Mouse (Mus musculus): Measurements from ENCODE around the gene Sapcd1. TPM values are rescaled to one million over a fixed set of nuclear protein-coding genes. Genes with fewer than 3 reads are reported as not detected.

Sapcd1 gene
- polyA plus RNA-seq, 1 experiment from 2014 or later, result 7.4 TPM

DNA sequence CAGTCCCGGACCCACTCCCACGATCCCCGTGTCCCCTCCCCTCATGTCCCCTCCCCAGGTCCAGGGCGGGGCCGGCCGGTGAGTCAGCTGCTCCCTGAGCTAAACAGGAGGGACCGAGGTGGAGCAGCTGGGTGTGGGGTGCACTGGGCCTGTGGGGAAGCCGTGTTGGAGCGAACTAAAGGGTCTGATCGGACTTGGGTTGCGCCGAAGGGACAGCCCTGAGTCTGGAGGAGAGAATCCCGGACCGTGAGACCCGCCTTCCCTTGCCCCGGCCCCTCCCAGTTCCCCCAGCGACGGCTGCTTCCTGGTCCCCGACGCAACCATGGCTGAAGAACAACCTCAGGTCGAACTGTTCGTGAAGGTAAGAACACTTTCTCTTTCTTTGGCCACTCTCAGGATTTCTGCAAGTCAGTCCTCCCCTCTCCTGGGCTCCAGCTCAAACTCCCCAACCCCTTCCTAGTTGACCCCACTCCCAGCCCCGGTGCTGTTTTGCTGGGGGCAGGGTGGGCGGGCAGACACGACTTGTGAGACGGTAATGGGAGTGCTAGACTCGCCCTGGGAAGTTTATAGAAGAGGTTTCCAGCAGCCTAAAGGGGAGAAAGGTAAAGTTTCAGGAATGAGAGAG, 22.4 kb upstream of the Sapcd1 start:
- peak overlapping the region; percentile 85 for H3K9ac ChIP-seq
- under 1% methylated on average over 27 of the region's 27 CpGs for WGBS
- peaks cover 62% of the 10 kb centered on the region for H3K4me1 ChIP-seq
- no peak for ATAC-seq (ENCODE audit: low FRiP score)
- H3K4me3 ChIP-seq (replicated peaks), result peak overlapping the region; percentile 46
- peaks cover 27% of the 10 kb centered on the region for H3K36me3 ChIP-seq (replicated peaks)
- H3K27me3 ChIP-seq, result no peaks in the 10 kb centered on the region
- H3K4me2 ChIP-seq, result peak overlapping the region; percentile 78
- peak overlapping the region; percentile 96 for H3K27ac ChIP-seq
- H3K9me3 ChIP-seq, result no peaks in the 10 kb centered on the region

DNA sequence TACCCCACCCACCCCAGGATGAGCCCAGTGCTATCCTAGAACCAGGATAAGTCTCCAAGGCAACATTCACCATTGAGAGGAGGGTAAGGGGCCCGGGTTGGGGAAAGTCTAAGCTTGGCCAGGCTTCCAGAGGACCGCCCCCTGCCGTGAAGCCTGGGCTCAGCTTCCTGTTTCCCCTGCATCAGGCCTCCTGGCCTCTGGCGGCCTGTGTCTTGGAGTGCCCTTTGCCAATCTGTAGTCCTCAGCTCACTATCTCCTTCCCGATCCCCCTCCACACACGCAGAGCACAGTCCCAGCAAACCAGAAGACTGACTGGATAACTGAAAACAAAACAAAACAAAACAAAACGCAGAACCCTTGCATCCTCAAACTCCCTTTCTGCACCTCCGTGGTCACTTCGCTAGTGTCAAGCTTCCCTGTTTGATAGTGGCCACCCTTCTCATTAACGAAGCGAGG, 21.8 kb upstream of the Sapcd1 start, which contains the start of gene Clic1:
Gene Clic1, plus strand, starts transcription at position 406 of the 456 bp plus-strand sequence.
- H3K4me2 ChIP-seq, result peak within 1 kb of the TSS; percentile 78
- no peaks in the 10 kb centered on the region for H3K9me3 ChIP-seq
- peaks cover 22% of the 10 kb centered on the region for H3K36me3 ChIP-seq (replicated peaks)
- WGBS, result 3% methylated on average over 11 of the region's 11 CpGs
- H3K27me3 ChIP-seq, result no peaks in the 10 kb centered on the region
- peaks cover 65% of the 10 kb centered on the region for H3K4me1 ChIP-seq
- peak within 1 kb of the TSS; percentile 85 for H3K9ac ChIP-seq
- peak within 1 kb of the TSS; percentile 96 for H3K27ac ChIP-seq
- peak within 1 kb of the TSS; percentile 46 for H3K4me3 ChIP-seq (replicated peaks)
- ATAC-seq (ENCODE audit: low FRiP score), result 0 out of 2 replicates have a peak, but pooled peaks have one; percentile 2

DNA sequence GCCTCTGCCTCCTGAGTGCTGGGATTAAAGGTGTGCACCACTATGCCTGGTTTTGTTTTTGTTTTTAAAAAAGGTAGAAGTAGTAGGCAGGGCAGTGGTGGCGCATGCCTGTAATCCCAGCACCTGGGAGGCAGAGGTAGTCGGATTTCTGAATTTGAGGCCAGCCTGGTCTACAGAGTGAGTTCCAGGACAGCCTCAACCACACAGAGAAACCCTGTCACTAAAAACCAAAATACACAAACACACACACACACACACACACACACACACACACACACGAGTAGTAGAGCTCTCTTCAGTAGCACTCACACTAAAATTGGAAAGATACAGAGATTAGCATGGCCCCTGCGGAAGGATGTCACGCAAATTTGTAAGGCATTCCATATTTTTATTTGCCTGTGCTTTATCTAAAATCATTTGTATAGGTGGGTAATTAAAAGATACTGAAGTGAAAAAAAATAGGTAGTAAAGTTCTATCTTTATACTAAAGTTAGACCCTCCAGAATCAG, 21.2 kb upstream of the Sapcd1 start:
- H3K9ac ChIP-seq, result no peak overlapping the region
- H3K9me3 ChIP-seq, result no peaks in the 10 kb centered on the region
- WGBS, result 81% methylated on average over 5 of the region's 5 CpGs
- peaks cover 16% of the 10 kb centered on the region for H3K36me3 ChIP-seq (replicated peaks)
- H3K4me2 ChIP-seq, result peak overlapping the region; percentile 78
- H3K4me3 ChIP-seq (replicated peaks), result no peak overlapping the region
- peaks cover 65% of the 10 kb centered on the region for H3K4me1 ChIP-seq
- H3K27ac ChIP-seq, result peak overlapping the region; percentile 96
- ATAC-seq (ENCODE audit: low FRiP score), result no peak
- H3K27me3 ChIP-seq, result no peaks in the 10 kb centered on the region

DNA sequence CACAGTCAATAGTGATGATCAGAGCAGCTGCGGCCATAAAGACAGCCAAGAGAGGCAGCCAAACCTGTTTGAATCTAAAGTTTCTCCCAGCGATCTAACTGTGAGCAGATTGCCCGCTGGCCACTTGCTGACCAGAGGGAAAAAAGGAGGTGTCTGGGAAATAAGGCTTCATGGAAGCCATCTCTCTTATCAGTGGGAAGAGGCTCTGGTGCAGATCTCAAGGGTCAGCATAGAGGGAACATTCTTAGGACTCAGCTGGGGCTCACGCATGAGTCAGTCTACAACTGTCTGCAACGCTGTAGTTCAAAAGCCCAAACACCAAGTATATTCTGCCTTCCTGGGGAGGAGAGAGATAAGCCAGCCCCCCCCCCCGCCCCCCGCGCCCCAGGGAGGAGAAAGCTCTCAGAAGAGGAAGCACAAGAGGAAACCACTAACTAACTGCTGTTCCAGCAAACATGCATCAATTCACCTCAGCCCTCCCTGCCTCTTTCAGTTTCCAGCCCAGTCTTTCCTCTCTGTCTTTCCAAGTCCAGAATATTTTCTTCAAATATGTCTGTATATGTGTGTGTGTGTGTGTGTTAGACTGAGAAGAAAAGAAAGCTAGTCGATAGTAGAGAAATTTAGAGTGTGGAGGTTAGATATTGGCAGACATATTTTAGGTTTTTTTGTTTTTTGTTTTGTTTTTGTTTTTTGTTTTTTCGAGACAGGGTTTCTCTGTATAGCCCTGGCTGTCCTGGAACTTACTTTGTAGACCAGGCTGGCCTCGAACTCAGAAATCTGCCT, 20.5 kb upstream of the Sapcd1 start:
- ATAC-seq (ENCODE audit: low FRiP score), result no peak
- Histone ChIP-seq H3K9me3 (no peaks in the 10 kb centered on the region), H3K27ac (peak overlapping the region; percentile 53; the same call in 1 of the 2 replicates), H3K36me3 (replicated peaks) (peaks cover 10% of the 10 kb centered on the region), H3K4me3 (replicated peaks) (no peak overlapping the region), H3K4me2 (no peak overlapping the region; the same call in 1 of the 2 replicates), H3K27me3 (no peaks in the 10 kb centered on the region), H3K9ac (no peak overlapping the region), H3K4me1 (peaks cover 65% of the 10 kb centered on the region)
- WGBS, result 48% methylated on average over 11 of the region's 11 CpGs

DNA sequence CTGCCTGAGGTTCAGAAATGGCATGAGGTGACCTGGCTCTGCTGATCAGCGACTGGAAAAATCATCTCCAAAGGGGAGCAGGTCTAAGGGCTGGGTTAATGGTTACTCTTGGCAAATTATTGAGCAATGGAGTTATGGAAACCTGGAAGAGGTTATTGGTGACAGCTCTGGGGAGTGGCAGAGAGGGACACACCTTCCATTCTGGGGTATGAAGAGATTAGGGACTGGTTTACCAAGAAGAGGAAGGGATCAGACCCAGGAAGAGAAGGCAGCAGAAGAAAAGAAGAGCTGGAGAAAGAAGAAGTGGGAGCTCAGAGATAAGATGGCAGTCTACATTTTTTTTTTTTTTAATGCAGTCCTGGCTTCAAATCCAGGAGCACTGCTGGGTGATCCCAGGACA, 19.9 kb upstream of the Sapcd1 start:
- peaks cover 61% of the 10 kb centered on the region for H3K4me1 ChIP-seq
- no peaks in the 10 kb centered on the region for H3K9me3 ChIP-seq
- WGBS, result 59% methylated on average over 1 of the region's 1 CpGs
- no peak overlapping the region for H3K4me3 ChIP-seq (replicated peaks)
- H3K4me2 ChIP-seq, result no peak overlapping the region
- H3K27ac ChIP-seq, result peak overlapping the region; percentile 53; the same call in 1 of the 2 replicates
- ATAC-seq (ENCODE audit: low FRiP score), result no peak
- H3K36me3 ChIP-seq (replicated peaks), result peaks cover 4% of the 10 kb centered on the region
- H3K27me3 ChIP-seq, result no peaks in the 10 kb centered on the region
- no peak overlapping the region for H3K9ac ChIP-seq

DNA sequence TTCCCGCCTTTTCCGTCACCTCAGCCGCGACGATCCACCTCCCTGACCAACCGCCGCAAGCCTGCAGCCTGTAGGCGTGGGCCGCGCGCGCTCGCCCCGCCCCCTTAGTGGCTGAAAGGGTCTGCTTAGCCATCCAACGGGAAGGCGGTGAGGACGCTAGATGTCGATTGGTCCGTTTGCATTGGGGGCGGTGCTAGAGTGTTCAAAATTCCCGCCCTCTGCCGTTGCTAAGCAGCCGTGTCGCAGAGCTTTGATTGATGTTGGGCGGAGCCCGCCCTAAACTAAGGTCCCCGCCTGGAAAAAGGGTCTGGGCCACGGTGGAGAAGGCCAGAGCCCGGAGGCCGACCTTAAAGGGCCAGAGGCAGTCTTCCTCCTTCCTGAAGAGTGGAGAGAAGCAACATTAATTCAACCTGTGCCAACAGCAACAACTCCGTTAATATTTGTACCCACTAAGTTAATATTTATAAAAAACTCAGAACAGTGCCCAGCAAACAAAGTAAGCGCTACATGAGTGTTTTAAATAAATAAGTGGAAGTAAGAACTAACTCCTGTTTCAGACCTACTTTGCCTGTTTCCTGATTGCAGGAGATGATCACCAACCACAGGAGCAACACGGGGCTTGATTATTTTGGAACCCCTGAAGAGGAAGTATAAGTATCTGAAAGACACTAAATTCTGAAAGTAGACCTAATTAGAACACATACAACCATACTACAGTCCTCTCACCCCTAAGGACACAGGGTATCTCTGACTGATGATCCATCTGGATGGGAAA, 19.1 kb upstream of the Sapcd1 start, which contains the start of gene Msh5:
Gene Msh5, minus strand, starts transcription at position 65 of the 775 bp plus-strand sequence.
- no peaks in the 10 kb centered on the region for H3K36me3 ChIP-seq (replicated peaks)
- H3K4me2 ChIP-seq, result peak within 1 kb of the TSS; percentile 93
- WGBS, result 3% methylated on average over 33 of the region's 33 CpGs
- no peaks in the 10 kb centered on the region for H3K27me3 ChIP-seq
- H3K27ac ChIP-seq, result peak within 1 kb of the TSS; percentile 90
- H3K9me3 ChIP-seq, result no peaks in the 10 kb centered on the region
- H3K9ac ChIP-seq, result peak within 1 kb of the TSS; percentile 88
- ATAC-seq (ENCODE audit: low FRiP score), result peak; percentile 97
- peaks cover 53% of the 10 kb centered on the region for H3K4me1 ChIP-seq
- H3K4me3 ChIP-seq (replicated peaks), result peak within 1 kb of the TSS; percentile 54

DNA sequence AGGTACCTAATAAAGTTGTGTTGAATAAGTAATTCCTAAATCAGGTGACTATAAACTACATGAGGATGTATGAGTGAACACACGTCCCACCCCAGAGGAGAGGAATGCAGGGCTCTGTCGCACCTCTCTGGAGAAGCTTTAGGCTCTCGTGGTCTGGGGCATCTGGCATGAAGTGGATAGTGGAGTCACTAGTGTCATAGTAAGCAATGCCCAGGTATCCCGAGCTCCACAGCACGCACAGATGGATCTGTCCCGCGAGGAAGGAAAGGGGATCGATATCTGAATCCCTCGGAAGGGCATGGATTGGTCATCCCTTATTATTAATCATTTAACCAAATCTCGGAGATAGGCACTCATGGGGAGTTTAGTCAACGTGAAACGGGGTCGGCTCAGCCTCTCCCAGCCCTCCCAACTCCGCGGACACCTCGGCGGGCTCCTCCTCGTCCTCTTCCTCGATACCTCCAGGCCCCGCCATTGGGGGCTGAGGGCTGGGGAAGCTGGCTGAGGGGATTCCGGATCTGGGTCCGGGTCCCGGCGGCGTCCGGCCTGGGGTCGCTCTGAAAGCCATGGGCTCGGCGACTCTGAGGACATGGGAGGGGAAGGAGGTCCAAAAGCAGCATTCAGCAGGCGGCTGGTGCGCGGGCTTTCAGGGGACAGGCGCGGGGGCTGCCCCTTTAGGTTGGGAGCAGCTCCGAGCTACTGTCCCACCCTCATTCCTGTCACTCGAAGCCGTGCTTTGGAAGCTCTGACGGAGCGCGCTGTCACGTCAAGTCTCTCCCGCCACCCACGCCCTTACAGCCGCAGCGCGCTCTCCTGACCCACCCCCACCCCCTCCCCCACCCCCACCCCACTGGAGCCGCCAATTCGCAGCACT, 18.2 kb upstream of the Sapcd1 start:
- WGBS, result 7% methylated on average over 47 of the region's 48 CpGs
- H3K27ac ChIP-seq, result peak overlapping the region; percentile 90
- H3K4me1 ChIP-seq, result peaks cover 45% of the 10 kb centered on the region
- peak overlapping the region; percentile 88 for H3K9ac ChIP-seq
- H3K9me3 ChIP-seq, result no peaks in the 10 kb centered on the region
- no peaks in the 10 kb centered on the region for H3K36me3 ChIP-seq (replicated peaks)
- H3K27me3 ChIP-seq, result no peaks in the 10 kb centered on the region
- ATAC-seq (ENCODE audit: low FRiP score), result peak; percentile 73
- peak overlapping the region; percentile 54 for H3K4me3 ChIP-seq (replicated peaks)
- peak overlapping the region; percentile 93 for H3K4me2 ChIP-seq

DNA sequence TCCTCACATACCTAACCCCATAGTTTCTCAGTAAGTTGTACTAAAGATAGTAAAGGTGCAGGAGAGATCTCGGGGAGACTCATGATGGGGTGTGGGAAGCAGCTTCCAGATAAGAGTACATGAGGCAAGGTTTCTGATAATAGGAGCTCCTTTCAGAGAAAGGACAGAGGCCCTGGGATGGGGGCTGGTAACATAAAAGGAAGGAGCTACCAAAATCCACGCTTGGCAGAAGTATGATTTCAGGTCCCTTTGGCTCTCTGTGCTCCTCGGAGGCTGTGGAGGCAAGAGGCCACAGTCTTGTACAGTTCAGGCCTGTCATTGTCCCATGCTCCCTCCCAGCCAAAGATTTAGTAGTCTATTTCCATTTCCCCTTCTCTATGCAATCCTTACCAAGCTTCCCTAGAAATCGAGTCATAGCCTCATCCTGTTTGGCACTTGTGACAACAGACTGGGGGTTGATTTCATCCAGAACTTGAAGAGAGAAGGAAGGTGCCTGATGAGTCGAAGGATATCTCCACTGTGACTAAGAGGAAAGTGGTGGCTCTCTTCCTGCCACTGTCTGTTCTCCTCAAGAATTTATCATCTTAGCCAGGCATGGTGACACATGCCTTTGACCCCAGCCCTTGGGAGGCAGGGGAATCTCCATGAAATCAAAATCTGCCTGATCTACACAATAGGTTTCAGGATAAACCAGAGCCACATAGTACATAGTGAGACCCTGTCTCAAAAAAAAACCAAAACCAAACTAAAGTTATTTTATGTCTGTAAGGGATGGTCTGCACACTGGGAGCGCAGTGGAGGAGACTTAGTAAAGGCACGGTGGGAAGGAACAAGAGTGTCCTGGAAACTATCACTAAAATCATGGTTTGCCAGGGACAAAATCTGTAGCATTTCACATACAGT, 17.3 kb upstream of the Sapcd1 start:
- Histone ChIP-seq H3K9ac (peak overlapping the region; percentile 88), H3K4me3 (replicated peaks) (peak overlapping the region; percentile 54), H3K9me3 (no peaks in the 10 kb centered on the region), H3K4me2 (peak overlapping the region; percentile 93), H3K27ac (no peak overlapping the region), H3K27me3 (no peaks in the 10 kb centered on the region), H3K36me3 (replicated peaks) (no peaks in the 10 kb centered on the region), H3K4me1 (peaks cover 43% of the 10 kb centered on the region)
- WGBS, result 89% methylated on average over 7 of the region's 7 CpGs
- ATAC-seq (ENCODE audit: low FRiP score), result no peak

DNA sequence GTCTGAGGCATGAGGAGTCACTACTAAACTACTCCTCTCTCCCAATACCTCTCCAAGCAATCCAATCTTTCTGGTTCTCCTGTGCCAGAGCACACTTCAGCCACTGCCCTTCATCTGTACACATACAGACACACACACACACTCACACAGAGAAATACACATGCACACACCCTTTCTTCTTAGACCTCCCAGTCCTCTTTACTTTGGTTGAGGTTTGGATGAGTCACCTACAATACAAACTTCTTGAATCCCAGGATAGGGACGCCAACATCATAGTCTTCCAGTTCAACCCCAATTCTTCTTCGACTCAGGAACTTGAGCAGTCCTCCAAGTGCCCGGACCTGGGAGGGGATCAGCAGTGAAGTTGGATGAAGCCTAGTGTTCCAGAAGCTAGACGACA, 16.0 kb upstream of the Sapcd1 start:
- WGBS, result 90% methylated on average over 4 of the region's 4 CpGs
- ATAC-seq (ENCODE audit: low FRiP score), result no peak
- Histone ChIP-seq H3K9ac (no peak overlapping the region), H3K27ac (no peak overlapping the region), H3K36me3 (replicated peaks) (no peaks in the 10 kb centered on the region), H3K4me3 (replicated peaks) (no peak overlapping the region), H3K4me2 (no peak overlapping the region), H3K9me3 (no peaks in the 10 kb centered on the region), H3K27me3 (no peaks in the 10 kb centered on the region), H3K4me1 (peaks cover 29% of the 10 kb centered on the region)

DNA sequence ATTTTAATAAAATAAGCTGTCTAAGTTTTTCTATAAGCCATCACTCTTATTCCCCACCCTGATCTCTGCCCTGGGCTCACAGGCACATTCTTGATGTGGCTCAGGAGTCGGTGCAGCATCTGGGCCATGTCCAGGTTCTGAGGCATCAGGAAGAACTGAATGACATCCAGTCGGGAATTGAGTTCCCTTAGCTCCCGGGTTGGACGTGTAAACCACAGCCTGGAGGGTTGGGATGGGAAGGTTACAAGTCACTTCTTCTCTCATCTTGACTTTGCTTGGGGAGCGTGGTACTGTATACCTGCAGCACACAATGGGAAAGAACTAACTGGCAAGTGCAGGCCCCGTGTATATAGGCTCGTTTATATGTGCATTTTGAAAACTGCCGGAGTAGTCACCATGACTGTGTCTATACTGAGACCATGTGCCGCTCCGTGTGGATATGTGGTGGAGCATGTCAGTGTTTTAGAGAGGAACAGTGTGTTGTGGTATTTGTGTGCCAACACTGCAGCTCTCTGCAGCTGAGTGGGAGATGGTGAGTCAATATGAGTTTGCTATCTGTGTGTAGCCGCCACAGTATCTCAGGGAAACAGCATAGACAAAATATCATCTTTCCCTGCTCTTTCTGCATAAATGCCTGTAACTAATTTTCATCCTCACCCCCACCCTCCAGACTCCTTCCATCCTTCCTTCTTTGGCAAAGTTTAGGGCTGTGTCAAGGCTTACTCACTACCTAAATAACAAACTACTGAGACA, 11.5 kb upstream of the Sapcd1 start:
- no peak for ATAC-seq (ENCODE audit: low FRiP score)
- 90% methylated on average over 11 of the region's 11 CpGs for WGBS
- no peaks in the 10 kb centered on the region for H3K9me3 ChIP-seq

More for the DNA sequence above, 11.5 kb upstream of the Sapcd1 start:
- no peaks in the 10 kb centered on the region for H3K27me3 ChIP-seq
- H3K9ac ChIP-seq, result no peak overlapping the region
- no peaks in the 10 kb centered on the region for H3K36me3 ChIP-seq (replicated peaks)
- H3K27ac ChIP-seq, result no peak overlapping the region
- H3K4me3 ChIP-seq (replicated peaks), result no peak overlapping the region
- H3K4me1 ChIP-seq, result no peaks in the 10 kb centered on the region
- H3K4me2 ChIP-seq, result no peak overlapping the region
